Mouse (Mus musculus): ENCODE measurements around the gene Sdhaf3.

The Sdhaf3 gene

GRCm38 (mm10) chr6:7062819-7063218 lies 107.0 kb downstream of the Sdhaf3 start:
- no peak for DNase-seq (ENCODE audit: extremely low read depth, insufficient read length, low spot score)

GRCm38 (mm10) chr6:7068782-7069181 lies 113.0 kb downstream of the Sdhaf3 start:
- no peak for DNase-seq (ENCODE audit: extremely low read depth, insufficient read length, low spot score)

- DNase-seq (ENCODE audit: extremely low read depth, insufficient read length, low spot score) = no peak
These were observed 113.7 kb downstream of the Sdhaf3 start for GRCm38 (mm10) chr6:7069463-7069862.

GRCm38 (mm10) chr6:7082054-7082453 lies 126.2 kb downstream of the Sdhaf3 start:
- no peak for DNase-seq (ENCODE audit: extremely low read depth, insufficient read length, low spot score)

GRCm38 (mm10) chr6:7082467-7083259 lies 126.9 kb downstream of the Sdhaf3 start:
- DNase-seq (ENCODE audit: extremely low read depth, insufficient read length, low spot score) = no peak

GRCm38 (mm10) chr6:7083661-7084060 lies 127.9 kb downstream of the Sdhaf3 start:
- DNase-seq (ENCODE audit: extremely low read depth, insufficient read length, low spot score) = no peak

- peak; percentile 9 for DNase-seq (ENCODE audit: extremely low read depth, insufficient read length, low spot score)
These were observed 128.6 kb downstream of the Sdhaf3 start for GRCm38 (mm10) chr6:7084370-7084769.

GRCm38 (mm10) chr6:7085506-7085905 lies 129.7 kb downstream of the Sdhaf3 start:
- no peak for DNase-seq (ENCODE audit: extremely low read depth, insufficient read length, low spot score)

- DNase-seq (ENCODE audit: extremely low read depth, insufficient read length, low spot score) = no peak
These were observed 136.3 kb downstream of the Sdhaf3 start for GRCm38 (mm10) chr6:7092094-7092493.

All from 3134 (cell line).